Mouse (Mus musculus): Measurements from ENCODE around the gene Trim12c.
"Not testable (repeated sequence)": the region's sequence is repeated elsewhere in the genome, so short reads cannot be mapped to it uniquely, and the experiment has no call there.

Gene Trim12c

GRCm38 (mm10) chr7:104352717-104353599, at the start of gene Trim12c:
Trim12c (minus strand) TSS chr7:104353362.
- no peak for DNase-seq

DNA sequence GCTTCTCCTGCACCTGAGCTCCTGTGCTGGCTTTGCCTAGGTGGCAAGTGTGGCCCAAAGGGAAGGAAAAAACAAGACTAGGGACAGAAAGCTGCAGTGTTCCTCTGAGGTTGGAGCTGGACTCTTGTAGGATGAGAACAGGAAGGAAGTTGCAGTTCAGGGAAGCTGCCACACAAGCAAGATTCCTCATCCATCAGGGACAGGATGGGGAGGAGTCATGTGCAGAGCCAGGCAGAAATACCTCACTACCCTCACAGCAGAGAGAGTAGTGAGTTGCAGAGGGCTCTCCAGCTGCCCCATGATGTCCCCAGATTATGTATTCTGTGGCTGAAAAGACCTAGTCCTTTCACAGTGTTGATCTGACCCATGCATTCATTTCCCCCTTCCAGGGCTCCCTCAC, 48.0 kb upstream of the Trim12c start:
- DNase-seq: no peak

- DNase-seq: no peak
These were observed 47.5 kb upstream of the Trim12c start, which contains the start of gene Trim30c for GRCm38 (mm10) chr7:104400698-104401097. Trim30c (minus strand) TSS chr7:104400837.

DNA sequence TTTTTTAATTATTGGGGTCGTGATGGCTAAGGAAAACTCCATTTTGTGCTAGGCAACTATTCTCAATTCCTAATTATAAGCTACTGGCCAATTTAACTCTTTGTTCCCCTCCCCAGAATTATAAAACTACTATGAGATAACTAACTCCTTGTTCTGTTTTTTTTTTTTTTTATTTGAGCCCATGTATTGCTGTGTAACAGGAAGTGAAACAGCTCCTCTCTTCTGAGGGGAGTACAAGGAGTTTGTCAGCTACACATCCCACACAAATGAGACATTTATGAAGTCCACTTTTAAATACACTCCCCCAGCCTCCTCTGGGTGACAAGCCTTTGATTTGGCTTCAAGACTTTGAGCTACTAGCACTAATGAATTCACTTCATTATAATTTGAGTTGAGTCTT, 45.3 kb upstream of the Trim12c start:
- no peak for DNase-seq

- DNase-seq: no peak
These were observed 16.7 kb upstream of the Trim12c start, which contains the start of gene Trim30b for GRCm38 (mm10) chr7:104369736-104370414. Trim30b (minus strand) TSS chr7:104369884.

GRCm38 (mm10) chr7:104366339-104366738, 13.2 kb upstream of the Trim12c start:
- DNase-seq: no peak

GRCm38 (mm10) chr7:104353600-104353967, 422 bp upstream of the Trim12c start:
- no peak for DNase-seq

DNA sequence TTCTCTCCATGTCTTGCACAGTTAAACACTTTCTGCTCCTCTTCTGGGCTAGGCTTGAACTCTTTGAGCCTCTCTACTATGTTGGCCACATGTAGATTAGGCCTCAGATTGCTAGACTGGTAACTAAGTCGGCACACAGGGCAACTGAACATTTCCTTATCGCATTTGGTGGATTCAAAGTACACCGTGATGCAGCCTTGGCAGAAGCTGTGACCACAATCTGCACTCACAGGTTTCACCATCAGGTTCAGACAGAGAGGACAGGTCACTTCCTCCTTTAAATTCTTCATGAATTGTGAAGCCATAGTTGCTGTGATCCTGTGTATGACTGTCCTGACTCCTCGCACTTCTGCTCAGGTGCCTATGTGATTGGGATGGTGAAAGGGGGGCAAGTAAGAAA, 5.1 kb downstream of the Trim12c start:
- DNase-seq: not testable (repeated sequence)

GRCm38 (mm10) chr7:104340744-104341143, 12.4 kb downstream of the Trim12c start:
- not testable (repeated sequence) for DNase-seq

- DNase-seq: not testable (repeated sequence)
These were observed 17.6 kb downstream of the Trim12c start for GRCm38 (mm10) chr7:104335547-104335946.

GRCm38 (mm10) chr7:104329171-104329570, 24.0 kb downstream of the Trim12c start, which contains the start of gene Trim34b:
Trim34b (plus strand) TSS chr7:104329471.
- not testable (repeated sequence) for DNase-seq

GRCm38 (mm10) chr7:104322028-104322427, 31.1 kb downstream of the Trim12c start:
- no peak for DNase-seq

- DNase-seq: not testable (repeated sequence)
These were observed 37.6 kb downstream of the Trim12c start, which contains the start of gene Trim12a for GRCm38 (mm10) chr7:104315369-104316080. Trim12a (minus strand) TSS chr7:104315466.

GRCm38 (mm10) chr7:104314796-104315353, 38.3 kb downstream of the Trim12c start:
- DNase-seq: no peak

DNA sequence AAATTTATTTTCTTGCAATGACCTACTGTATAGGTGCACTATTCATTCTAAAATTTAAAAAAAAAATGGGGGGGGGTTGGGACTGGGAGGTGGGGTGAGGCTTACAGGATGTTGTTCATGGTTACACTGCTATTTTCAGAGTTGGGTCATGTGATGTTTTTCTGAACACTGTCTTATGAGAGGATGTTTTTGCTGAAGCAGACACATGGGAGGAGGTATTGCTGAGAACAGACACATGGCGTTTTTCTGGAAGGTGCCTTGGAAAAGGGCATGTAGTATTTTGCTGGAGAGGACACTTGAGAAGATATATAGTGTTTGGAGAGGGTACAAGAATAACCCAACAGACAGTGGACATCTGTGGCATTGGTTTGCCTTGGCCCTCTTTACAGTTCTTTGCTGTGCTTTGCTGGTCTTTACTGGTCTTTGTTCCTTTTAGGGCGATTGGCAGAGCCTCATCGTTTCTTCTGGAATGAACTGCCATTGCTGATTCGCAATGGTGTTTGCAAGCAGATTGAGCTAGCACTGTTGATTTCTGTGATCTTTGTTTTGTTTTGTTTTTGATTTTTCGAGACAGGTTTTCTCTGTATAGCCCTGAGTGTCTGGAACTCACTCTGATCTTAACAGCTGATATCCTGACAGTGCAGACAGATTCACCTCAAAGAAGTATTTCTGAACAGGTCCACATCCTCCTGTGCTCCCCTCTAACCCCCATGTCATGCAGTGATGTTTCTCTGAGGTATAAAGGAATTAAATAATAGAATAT, 61.3 kb downstream of the Trim12c start:
- no peak for DNase-seq

GRCm38 (mm10) chr7:104290641-104291040, 62.5 kb downstream of the Trim12c start:
- no peak for DNase-seq

Data from cerebellum, adult 11-12 months (tissue).